Mouse (Mus musculus): Measurements from ENCODE around the gene Myh2.

- TF ChIP-seq CTCF (IDR thresholded peaks at IDR 0.05; ENCODE audit: borderline replicate concordance, control insufficient read depth, extremely low read depth, insufficient read depth, low read length, poor library complexity): no peak
- no peak for TF ChIP-seq POLR2A (IDR thresholded peaks at IDR 0.05; ENCODE audit: control insufficient read depth, extremely low read depth, insufficient read depth, low read length, poor library complexity)
These were observed 33.9 kb downstream of the Myh2 start for GRCm38 (mm10) chr11:67204766-67205165.
